Mouse (Mus musculus) ES-E14 (cell line): Measurements from ENCODE around the gene Col4a3. TPM values are rescaled to one million over a fixed set of nuclear protein-coding genes. Genes with fewer than 3 reads are reported as not detected.

Experiments
- DNase-seq: peaks from one replicate; pipeline ENCODE4 v3.0.0-alpha.2; 2013; ENCODE audit warnings: low read depth, low spot score
- H3K27ac ChIP-seq: 2 replicates; pipeline ENCODE4 v1.5.1; 2012; ENCODE audit warnings: low read depth, mild to moderate bottlenecking, low read length, moderate library complexity, mixed read lengths; ENCODE audit not compliant: poor library complexity, insufficient read depth, severe bottlenecking
- H3K36me3 ChIP-seq: 2 replicates; pipeline ENCODE4 v1.6.1; 2012; ENCODE audit warnings: mild to moderate bottlenecking, low read length, moderate library complexity, mixed read lengths; ENCODE audit not compliant: control insufficient read depth, poor library complexity, insufficient read depth, severe bottlenecking
- H3K4me1 ChIP-seq, 2 experiments: fragments of 150-350 bp in 1 of 2; sonication (generic) in 1 of 2; 2 replicates each; pipeline ENCODE4 v1.6.1; 2012; ENCODE audit warnings: low read length in 2 of 2, mild to moderate bottlenecking in 1 of 2, mixed read lengths in 1 of 2; ENCODE audit not compliant: control insufficient read depth in 2 of 2, insufficient read depth in 2 of 2, poor library complexity in 1 of 2
- H3K4me3 ChIP-seq, 2 experiments: fragments of 150-350 bp in 1 of 2; sonication (generic) in 1 of 2; 2 replicates each; pipeline ENCODE4 v1.5.1; 2012; ENCODE audit warnings: low read length in 2 of 2, low read depth in 1 of 2, mild to moderate bottlenecking in 1 of 2, mixed read lengths in 1 of 2; ENCODE audit not compliant: insufficient read depth in 1 of 2, poor library complexity in 1 of 2, severe bottlenecking in 1 of 2
- H3K9ac ChIP-seq: 2 replicates; pipeline ENCODE4 v1.6.1; 2012; ENCODE audit warnings: low read depth, mild to moderate bottlenecking, low read length, mixed read lengths; ENCODE audit not compliant: poor library complexity, insufficient read depth, severe bottlenecking
- H3K9me3 ChIP-seq: fragments of 150-350 bp; sonication (generic); 2 replicates; pipeline ENCODE4 v1.6.1; 2012; ENCODE audit warnings: low read depth, mild to moderate bottlenecking, low read length; ENCODE audit not compliant: control insufficient read depth, insufficient read depth
- CHD2 ChIP-seq: IDR thresholded peaks from 2 replicates; pipeline ENCODE4 v1.6.1; 2014; ENCODE audit warnings: mild to moderate bottlenecking, low read depth, low read length, inconsistent platforms
- HCFC1 ChIP-seq: IDR thresholded peaks from 2 replicates; pipeline ENCODE4 v1.6.1; 2012; ENCODE audit warnings: low read length, inconsistent platforms, borderline replicate concordance; ENCODE audit not compliant: insufficient read depth
- MAFK ChIP-seq: IDR thresholded peaks from 2 replicates; pipeline ENCODE4 v1.6.1; 2014; ENCODE audit warnings: mild to moderate bottlenecking, low read depth, low read length, inconsistent platforms; ENCODE audit not compliant: insufficient read depth
- ZC3H11A ChIP-seq: IDR thresholded peaks from 2 replicates; pipeline ENCODE4 v1.6.1; 2012; ENCODE audit warnings: low read depth, mild to moderate bottlenecking, inconsistent platforms, low read length, borderline replicate concordance
- ZNF384 ChIP-seq: IDR thresholded peaks from 2 replicates; pipeline ENCODE4 v1.6.1; 2012; ENCODE audit warnings: low read depth, low read length, inconsistent platforms
- in situ Hi-C, 2 experiments: fragments of 600-800 bp; cut with MboI; formaldehyde crosslinking; loops; one replicate each; pipeline ENCODE4 v1.15.1; 2025; ENCODE audit warnings: low sequenced_read_pairs in 2 of 2, inconsistent platforms in 1 of 2; ENCODE audit not compliant: unreplicated experiment in 2 of 2
- total RNA-seq: library from RNA; depleted of rRNA; stranded (reverse); fragments of 300-350 nt; gene quantifications from 2 replicates; pipeline ENCODE4 v1.2.3, GENCODE M21; 2012

The Col4a3 gene
- total RNA-seq, 1 experiment: not detected

DNA sequence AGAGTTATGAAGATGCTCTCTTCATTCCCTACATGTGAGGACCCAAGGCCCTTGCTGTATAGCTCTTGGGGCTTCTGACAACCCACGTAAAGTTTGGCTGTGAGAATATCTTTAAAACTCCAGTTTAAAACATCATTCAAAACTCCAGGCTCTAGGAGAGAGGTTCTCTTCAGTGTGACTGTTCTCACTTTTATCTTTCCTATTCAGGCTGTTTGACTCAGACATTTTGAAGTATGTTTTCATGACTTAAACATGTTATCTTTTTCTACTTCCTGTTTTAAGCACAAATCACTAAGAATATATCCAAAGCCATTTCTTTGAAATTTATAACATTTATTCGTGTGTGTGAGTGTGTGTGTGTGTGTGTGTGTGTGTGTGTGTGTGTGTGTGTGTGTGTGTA lies 38.8 kb downstream of the Col4a3 start:
- no peak for DNase-seq
- Histone ChIP-seq H3K4me3 (no peak overlapping the region), H3K9ac (no peak overlapping the region), H3K36me3 (no peaks in the 10 kb centered on the region), H3K4me1 (no peaks in the 10 kb centered on the region), H3K27ac (no peak overlapping the region), H3K9me3 (no peaks in the 10 kb centered on the region)
- in situ Hi-C loops: no loop called here
- TF ChIP-seq HCFC1 (no peak), MAFK (no peak), ZNF384 (no peak), ZC3H11A (no peak), CHD2 (no peak)

GRCm38 (mm10) chr1:82627652-82628051 lies 40.9 kb downstream of the Col4a3 start:
- H3K4me1 ChIP-seq: no peaks in the 10 kb centered on the region
- TF ChIP-seq CHD2 (no peak), MAFK (no peak), ZC3H11A (no peak), HCFC1 (no peak), ZNF384 (no peak)
- DNase-seq: no peak
- H3K4me3 ChIP-seq: no peak overlapping the region
- no peak overlapping the region for H3K27ac ChIP-seq
- in situ Hi-C loops: no loop called here
- no peaks in the 10 kb centered on the region for H3K36me3 ChIP-seq
- H3K9me3 ChIP-seq: no peaks in the 10 kb centered on the region
- no peak overlapping the region for H3K9ac ChIP-seq

DNA sequence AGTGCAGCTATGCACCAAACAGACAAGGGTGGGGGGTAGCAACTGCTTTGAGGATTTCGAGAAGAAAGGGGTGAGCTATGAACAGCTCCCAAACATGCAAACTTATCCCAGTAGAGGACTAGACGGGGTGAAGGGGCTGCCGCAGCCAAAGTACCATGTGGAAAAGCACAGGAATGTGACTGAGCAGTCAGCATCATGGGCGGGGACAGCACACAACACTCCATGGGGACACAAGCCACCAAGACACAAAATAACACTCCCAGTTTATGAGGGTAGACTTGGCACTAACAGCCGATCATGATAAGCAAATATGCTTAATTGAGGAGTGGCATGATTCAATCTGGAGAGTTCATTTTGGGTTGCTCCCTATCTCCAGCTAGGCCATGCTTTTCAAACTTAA lies 42.8 kb downstream of the Col4a3 start:
- DNase-seq: no peak
- Histone ChIP-seq H3K9me3 (no peaks in the 10 kb centered on the region), H3K27ac (no peak overlapping the region), H3K36me3 (no peaks in the 10 kb centered on the region), H3K4me3 (no peak overlapping the region), H3K9ac (no peak overlapping the region), H3K4me1 (no peaks in the 10 kb centered on the region)
- in situ Hi-C loops: no loop called here
- TF ChIP-seq ZC3H11A: no peak
- TF ChIP-seq CHD2: no peak

DNA sequence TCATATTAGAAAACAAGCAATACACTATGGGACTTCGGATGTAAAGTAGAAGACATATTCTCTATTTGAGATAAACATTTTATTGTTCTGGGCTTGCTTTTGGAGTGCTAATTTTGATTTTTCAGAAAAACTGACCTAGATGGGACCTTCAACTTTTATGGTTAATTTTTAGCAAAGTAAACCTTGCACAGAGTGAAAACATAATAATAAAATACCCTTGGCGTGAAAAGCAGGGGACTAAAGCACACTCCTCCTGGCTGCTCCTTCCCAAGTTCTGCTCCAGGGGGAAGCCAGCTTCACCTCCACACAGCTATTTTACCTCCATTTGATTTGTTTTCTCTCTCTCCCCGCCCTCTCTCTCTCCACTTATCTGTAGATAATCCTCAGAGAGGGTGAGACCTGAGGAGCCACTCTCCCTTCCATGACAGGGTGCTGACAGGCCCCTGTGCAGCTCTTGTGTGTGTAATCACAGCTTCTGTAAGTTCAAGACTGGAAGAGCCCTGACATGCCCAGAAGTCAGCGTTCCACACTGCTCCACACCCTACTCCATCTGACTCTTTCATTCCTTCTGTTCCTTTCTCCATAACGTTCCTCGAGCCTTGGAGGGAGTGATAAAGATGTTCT lies 44.6 kb downstream of the Col4a3 start:
- in situ Hi-C loops: no loop called here
- no peak overlapping the region for H3K27ac ChIP-seq
- H3K9me3 ChIP-seq: no peaks in the 10 kb centered on the region
- TF ChIP-seq HCFC1: no peak
- no peak for TF ChIP-seq MAFK
- no peak for TF ChIP-seq CHD2
- no peak for TF ChIP-seq ZNF384
- TF ChIP-seq ZC3H11A: no peak
- H3K9ac ChIP-seq: no peak overlapping the region
- H3K4me3 ChIP-seq: no peak overlapping the region
- no peak for DNase-seq
- H3K4me1 ChIP-seq: no peaks in the 10 kb centered on the region
- H3K36me3 ChIP-seq: no peaks in the 10 kb centered on the region
